Mouse (Mus musculus): ENCODE measurements around the gene Lrrc8c.

- TF ChIP-seq CTCF (IDR thresholded peaks at IDR 0.05; ENCODE audit: borderline replicate concordance, control insufficient read depth, extremely low read depth, insufficient read depth, low read length, poor library complexity): no peak
- TF ChIP-seq POLR2A (IDR thresholded peaks at IDR 0.05; ENCODE audit: control insufficient read depth, extremely low read depth, insufficient read depth, low read length, poor library complexity): no peak
Measured at GRCm38 (mm10) chr5:105484891-105485290, 34.3 kb upstream of the Lrrc8c start.

Data from thymus, adult 2 months (tissue).